Mouse (Mus musculus): Measurements from ENCODE around the gene Vmn2r26. TPM values are rescaled to one million over a fixed set of nuclear protein-coding genes. Genes with fewer than 3 reads are reported as not detected.
"Not testable (repeated sequence)": the region's sequence is repeated elsewhere in the genome, so short reads cannot be mapped to it uniquely, and the experiment has no call there.

The Vmn2r26 gene
- total RNA-seq (2015; ENCODE audit: low replicate concordance) = not detected in 2 replicates
- not detected in 2 replicates for total RNA-seq (2017; ENCODE audit: low replicate concordance)

DNA sequence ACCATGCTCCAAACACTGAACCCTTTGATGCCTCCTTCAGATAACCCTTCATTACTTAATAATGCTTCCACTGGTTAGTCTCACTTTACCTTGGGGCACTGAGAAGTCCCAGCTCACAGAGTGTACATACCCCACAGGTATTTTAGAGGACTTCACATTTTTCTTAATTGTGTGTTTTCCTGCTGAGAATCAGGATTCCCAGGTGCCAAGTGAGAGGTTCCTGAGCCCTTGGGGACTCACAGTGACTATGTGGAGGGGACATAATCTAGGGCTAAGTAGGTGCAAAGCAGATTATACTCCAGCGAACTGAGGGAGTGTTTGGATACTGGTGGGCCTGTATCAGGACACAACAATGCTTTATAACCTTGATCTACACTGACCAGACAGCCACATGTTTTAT lies at the start of gene Vmn2r26:
Vmn2r26 (plus strand) TSS at position 301 of the 400 bp plus-strand sequence.
- not testable (repeated sequence) for ATAC-seq (replicated peaks; ENCODE audit: low FRiP score, poor library complexity, severe bottlenecking)

DNA sequence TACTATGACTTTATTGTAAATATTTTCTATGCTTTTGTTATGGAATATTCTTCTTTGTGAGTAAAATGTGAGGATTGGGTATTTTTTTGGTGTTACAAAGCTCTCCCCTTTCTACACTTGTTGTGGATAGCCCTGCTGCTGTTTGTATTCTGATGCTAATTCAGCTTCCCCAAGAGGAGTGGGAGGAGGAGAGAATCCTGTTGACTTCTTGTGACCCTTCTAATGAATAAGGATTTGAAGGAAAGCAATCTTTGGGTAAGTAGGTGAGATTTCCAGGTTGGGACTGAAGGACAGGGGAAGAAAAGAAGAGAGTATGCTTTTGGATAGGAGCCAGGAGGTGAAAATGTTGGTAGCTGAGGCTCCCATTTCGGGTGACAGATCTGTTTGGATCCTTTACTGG lies 3.5 kb upstream of the Vmn2r26 start:
- ATAC-seq (replicated peaks; ENCODE audit: low FRiP score, poor library complexity, severe bottlenecking) = no peak

DNA sequence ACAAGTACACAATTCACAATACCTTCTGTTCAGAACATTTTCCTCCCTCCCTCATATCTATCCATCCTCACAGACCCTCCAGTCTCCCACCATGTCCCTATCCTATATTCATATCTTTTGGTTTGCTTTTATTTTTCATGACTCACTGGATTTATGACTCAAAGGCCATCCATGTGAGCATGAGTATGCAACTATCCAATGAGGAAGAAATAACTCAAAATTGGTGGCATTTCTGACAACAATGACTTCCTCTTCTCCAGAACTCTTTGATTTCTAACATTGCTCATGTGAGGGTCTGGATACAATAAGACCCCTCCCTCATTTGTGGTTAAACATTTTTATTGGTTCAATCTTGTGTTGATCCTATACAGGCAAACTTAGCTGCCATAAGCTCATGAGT lies 24.0 kb downstream of the Vmn2r26 start:
- no peak for ATAC-seq (replicated peaks; ENCODE audit: low FRiP score, poor library complexity, severe bottlenecking)

DNA sequence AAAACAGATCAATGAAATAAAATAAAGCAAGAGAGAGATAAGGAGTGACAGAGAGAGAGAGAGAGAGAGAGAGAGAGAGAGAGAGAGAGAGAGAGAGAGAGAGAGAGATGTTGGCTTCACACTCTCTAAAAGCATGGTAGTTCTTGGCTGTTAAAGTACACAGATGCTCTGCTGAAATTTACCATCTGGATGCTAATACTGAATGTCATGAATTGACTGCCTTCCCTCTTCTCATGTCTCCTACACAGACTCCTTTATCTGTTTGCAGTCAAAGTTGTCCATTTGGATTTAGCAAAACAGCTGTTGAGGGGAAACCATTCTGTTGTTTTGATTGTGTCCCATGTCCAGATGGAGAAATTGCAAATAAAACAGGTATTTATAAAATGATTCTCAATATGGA lies 29.2 kb downstream of the Vmn2r26 start:
- ATAC-seq (replicated peaks; ENCODE audit: low FRiP score, poor library complexity, severe bottlenecking) = not testable (repeated sequence)

DNA sequence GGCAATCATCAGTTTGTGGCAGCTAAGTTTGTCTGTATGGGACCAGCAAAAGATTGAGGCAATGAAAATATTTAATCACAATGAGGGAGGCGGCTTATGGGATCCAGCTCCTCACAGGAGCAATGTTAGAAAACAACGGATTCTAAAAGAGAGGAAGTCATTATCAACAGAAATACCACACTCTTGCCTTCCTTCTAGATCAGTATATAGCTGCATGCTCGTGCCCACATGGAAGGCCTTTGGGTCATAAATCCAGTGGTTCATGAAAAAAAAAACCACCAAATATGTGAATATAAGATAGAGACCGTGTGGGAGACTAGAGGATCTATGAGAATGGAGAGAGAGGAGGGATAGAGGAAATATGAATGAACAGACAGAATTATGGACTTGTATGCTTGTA lies 78.0 kb downstream of the Vmn2r26 start:
- ATAC-seq (replicated peaks; ENCODE audit: low FRiP score, poor library complexity, severe bottlenecking) = no peak

Other genes with a start within 250 kb of the Vmn2r26 start
- gene Vmn2r24, start 245.7 kb upstream of the Vmn2r26 start, total RNA-seq (2015; ENCODE audit: low replicate concordance) = not detected in 2 replicates
- not detected in 2 replicates for gene Vmn2r24, start 245.7 kb upstream of the Vmn2r26 start, total RNA-seq (2017; ENCODE audit: low replicate concordance)
- gene Vmn2r25, start 171.1 kb upstream of the Vmn2r26 start, total RNA-seq (2015; ENCODE audit: low replicate concordance) = not detected in 2 replicates
- not detected in 2 replicates for gene Vmn2r25, start 171.1 kb upstream of the Vmn2r26 start, total RNA-seq (2017; ENCODE audit: low replicate concordance)
- not detected in 2 replicates for gene Vmn2r27, start 207.3 kb downstream of the Vmn2r26 start, total RNA-seq (2015; ENCODE audit: low replicate concordance)
- gene Vmn2r27, start 207.3 kb downstream of the Vmn2r26 start, total RNA-seq (2017; ENCODE audit: low replicate concordance) = not detected in 2 replicates